Mouse (Mus musculus): ENCODE results near the gene Iqcd.

Iqcd gene

DNA sequence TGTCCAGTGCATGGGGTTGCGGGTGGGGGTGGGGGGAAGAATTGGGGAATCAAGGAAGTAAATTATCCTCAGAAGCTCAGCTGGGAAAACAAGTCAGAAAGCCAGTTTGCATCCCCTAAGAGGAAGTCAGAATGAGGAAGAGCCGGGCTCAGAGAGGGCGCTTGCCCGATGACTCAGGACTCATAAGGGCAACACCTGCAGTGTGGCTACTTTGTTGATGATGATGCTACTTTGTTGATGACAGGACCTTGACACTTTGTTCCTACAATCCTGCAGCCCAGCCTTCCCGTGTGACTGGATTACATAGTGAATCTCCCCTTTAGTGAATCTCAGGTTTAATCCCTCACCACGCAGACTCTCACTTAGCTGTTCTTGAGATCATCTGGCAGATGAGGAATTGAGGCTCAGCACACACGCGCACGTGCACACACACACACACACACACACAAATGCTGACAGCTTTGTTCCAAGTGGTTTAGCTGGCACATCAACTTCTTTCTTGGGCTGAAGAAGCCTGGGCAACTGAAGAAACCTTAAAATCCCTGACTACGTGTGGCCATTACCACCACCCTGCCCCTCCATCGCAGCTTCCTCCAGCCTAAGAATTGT lies 18.4 kb upstream of the Iqcd start:
- ATAC-seq (ENCODE audit: insufficient number of reproducible peaks, low FRiP score, low TSS enrichment) = no peak

DNA sequence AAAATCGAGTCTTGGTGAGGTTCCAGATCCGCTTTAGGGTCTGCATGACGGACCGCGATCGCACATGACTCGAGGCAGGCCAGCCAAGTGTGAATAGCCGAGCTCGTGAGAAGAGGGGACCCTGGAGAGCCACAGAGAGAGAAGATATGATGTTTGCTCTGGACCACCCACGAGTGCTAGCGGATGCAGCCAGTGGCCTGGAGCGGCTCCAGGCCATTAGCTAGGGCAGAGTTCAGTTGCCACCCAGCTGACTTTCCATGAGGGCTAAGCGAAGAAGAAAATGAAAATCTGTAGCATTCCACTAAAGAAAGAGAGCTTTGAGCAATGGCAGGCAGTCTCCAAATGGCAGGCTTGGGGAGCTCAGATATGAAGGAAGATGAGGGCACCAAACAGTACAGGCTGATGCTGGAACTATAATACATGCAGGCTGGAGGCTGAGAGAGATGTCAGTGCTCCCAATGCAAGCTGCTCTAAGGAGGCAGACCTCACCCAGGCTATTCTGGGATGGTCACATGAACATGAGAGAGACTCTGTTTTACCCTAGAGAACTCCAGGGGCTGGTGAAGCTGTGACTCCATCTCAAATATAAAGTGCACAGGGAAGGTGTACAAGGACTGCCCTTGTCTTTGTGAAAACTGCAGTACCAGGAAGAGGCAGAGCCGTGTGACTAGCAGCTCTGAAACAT lies 17.6 kb upstream of the Iqcd start:
- ATAC-seq (ENCODE audit: insufficient number of reproducible peaks, low FRiP score, low TSS enrichment) = no peak

DNA sequence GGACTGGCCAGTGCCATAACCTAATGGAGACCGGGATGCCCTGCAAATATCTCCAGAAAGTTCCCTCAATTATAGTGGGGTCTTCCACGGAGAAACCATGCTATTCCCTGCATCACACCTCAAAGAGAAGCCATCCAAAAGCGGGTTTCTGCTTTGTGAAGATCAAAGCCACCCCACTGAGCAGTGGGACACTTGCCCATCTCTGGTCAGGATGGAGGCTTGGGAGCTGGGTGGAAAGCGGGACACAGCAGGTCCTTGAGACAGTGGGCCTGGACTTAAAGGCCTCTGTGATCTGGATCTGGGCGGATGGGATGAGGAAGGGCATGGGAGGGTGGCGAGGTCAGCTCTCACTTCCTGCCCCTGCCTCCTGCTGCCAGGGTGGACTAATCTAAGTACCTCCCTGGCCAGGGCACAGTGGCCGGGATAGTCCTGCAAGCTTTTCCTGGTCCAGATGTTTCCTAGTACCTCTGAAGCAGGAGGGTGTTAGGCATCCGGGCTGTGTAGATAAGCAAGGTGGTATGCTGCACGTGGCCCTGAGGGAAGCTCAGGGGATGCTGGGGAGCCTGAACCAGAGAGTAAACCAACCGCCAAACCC lies 14.2 kb upstream of the Iqcd start:
- no peak for ATAC-seq (ENCODE audit: insufficient number of reproducible peaks, low FRiP score, low TSS enrichment)

- no peak for ATAC-seq (ENCODE audit: insufficient number of reproducible peaks, low FRiP score, low TSS enrichment)
Measured at GRCm38 (mm10) chr5:120576781-120577301, 12.0 kb upstream of the Iqcd start.

DNA sequence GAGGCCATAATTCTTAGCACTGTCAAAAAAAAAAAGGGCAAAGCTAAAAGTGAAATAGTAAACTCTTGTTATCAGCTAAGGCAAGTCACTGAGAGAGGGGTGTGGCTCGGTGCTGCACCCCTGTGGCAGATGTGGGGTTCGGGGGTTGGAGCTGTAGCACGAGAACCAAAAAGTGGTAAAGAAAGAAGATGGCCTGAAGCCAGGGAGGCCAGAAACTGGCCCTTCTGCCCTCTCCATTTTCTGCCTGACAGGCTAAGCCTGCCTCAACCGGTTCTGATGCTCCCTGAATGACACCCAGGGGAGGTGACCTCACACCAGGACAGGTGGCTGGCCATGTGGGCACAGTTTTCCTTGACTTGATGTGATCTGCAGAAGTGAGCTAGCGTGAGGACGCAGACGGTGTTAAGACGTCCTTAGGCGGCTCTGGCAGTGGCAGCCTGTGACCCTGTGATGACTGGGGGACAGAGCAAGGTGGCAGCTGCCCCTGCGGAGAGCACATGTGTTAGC lies 10.8 kb upstream of the Iqcd start:
- no peak for ATAC-seq (ENCODE audit: insufficient number of reproducible peaks, low FRiP score, low TSS enrichment)

GRCm38 (mm10) chr5:120578504-120579081 lies 10.2 kb upstream of the Iqcd start:
- no peak for ATAC-seq (ENCODE audit: insufficient number of reproducible peaks, low FRiP score, low TSS enrichment)

DNA sequence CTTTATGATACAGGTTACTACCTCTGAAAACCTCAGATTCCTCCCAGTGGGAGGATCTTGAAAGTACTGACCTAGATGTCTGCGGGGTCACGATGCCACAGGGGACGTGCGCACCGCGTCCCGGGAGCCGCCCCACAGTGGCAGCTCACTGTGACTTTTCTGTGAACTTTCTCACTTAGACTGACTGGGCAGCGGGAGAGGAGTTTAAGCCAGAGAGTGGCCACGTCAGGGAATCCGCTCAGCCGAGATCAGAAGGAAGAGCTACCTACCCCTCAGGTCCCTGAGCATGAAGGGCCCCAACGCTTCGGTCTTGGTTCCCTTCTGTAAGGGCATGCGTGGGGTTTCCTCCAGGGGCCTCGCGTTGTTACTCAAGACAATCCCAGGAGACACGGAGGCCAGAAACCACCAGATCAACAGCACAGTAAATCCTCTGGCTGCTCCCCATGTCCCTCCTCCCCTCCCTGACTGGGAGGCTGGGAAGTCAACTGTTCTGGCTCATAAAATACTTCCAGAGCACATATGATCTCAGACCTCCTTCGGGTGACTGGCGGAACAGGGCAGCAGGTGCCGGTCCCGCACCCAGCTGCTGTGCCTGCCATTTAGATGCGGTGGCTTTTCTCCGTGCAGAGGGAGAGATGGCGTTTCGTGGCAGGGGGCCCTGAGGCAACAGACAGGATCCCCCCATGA lies 9.5 kb upstream of the Iqcd start:
- ATAC-seq (ENCODE audit: insufficient number of reproducible peaks, low FRiP score, low TSS enrichment) = peak; percentile 47; the same call in 1 of the 2 replicates

DNA sequence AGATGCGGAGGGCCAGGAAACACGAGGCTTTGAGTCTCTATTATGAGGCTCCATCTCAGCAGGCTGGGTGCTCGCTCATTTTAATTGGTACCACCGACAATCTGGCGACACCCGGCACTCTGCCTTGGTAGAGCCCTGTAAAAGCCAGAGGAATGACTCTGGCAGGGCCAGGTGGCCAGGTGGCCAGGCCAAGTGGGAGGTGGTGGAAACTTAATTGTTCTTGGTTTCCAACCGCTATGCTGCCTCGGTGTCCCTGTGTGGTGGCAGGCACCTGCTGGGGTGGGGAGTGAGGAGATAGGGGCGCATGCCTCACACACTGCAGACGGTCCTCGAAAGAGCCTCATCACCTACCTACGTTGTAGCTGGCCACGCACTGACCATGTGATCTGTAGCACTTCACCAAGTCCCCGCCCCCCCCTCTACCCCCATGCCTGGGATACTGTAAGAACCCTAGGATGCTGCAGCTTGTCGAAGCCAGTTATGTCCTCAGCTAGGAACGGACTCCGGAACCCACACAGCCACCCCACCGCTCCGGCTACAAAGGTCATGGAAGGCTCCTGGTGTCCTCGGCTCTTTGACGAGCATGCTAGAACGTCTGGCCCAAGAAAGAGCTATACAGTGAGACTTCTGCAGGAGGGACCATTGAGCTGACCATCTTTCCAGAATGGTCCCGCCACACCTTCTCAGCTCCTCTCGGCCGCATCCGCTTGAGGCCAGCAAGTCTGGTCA lies 8.8 kb upstream of the Iqcd start:
- peak; percentile 49; the same call in 1 of the 2 replicates for ATAC-seq (ENCODE audit: insufficient number of reproducible peaks, low FRiP score, low TSS enrichment)

- ATAC-seq (ENCODE audit: insufficient number of reproducible peaks, low FRiP score, low TSS enrichment) = no peak
Measured at GRCm38 (mm10) chr5:120582002-120582401, 6.8 kb upstream of the Iqcd start.

DNA sequence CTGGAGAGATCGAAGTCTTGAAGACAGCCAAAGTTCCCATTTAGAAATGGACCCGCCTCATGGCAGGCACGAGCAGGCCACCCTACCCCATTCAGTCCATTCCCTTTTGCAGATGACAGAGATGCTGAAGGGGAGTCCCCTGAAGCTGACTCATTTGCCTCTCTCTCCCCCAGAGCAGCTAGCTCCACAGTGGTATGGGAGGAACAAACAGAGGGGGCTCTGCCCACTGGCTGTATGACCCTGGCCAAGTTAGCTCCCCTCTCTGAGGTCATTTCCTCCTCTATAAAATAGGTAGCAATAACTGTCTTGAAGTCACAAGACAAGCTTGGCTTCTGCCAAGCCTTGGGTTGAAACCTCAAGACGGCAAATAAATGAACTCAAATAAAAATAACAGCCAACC lies 5.3 kb upstream of the Iqcd start:
- no peak for ATAC-seq (ENCODE audit: insufficient number of reproducible peaks, low FRiP score, low TSS enrichment)

DNA sequence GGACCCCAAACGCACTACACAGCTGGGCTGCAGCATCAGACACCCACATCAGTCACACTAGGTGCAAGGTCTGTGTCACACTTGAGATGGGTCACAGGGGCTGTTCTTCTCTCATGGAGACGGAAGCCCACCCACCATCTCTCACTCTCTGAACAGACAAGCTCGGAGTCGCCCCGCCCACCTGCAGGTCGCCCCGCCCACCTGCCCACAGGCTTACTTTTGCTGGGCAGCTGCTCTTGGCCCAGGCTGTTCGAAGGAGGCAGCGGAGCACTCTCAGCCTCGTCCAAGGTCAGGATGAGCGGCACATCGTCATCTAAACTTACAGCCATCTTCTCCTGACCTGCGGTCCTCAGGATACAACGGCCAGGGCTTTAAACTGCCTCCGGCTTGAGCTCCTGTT lies 3.8 kb upstream of the Iqcd start:
- no peak for ATAC-seq (ENCODE audit: insufficient number of reproducible peaks, low FRiP score, low TSS enrichment)

DNA sequence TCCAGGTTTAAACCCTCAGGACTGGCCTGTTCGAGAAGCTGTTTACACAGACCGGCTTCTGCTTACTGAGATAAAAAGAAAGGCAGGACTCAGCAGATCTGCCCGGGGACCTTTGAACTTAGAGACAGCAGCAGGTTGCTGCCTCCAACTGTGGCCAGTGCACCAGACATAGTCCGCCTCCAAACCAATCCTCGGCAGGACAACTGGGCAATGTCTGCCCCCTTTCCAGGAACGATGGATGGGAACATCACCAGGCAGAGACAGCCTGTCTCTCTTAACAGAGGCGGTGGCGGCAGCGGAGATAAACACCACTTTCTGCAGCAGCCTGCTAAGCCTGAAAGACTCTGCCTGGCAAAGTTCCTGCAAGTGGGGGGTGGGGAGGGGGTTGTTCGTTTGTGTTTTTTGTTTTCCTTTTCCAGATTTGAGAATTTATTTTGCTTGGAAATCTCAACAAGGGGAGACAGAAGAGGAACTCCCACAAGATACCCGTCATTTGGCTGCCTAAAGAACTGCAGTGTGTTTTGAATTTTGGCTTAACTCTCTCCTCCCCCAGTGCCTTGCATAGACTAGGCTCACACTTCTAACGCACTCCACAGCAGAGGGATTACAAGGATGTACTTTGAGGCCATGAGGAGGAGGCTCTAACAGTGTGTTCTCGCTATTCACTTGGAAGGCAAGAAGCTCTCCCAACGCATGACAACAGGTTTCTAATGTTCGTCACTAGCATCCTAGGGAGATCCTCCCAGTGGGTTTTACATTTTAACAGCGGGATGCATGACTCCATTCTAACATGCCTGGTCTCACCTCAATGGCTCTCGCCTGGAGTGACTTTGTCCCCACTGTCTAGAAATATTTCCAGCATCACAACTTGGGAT lies 1.8 kb upstream of the Iqcd start:
- ATAC-seq (ENCODE audit: insufficient number of reproducible peaks, low FRiP score, low TSS enrichment) = no peak

DNA sequence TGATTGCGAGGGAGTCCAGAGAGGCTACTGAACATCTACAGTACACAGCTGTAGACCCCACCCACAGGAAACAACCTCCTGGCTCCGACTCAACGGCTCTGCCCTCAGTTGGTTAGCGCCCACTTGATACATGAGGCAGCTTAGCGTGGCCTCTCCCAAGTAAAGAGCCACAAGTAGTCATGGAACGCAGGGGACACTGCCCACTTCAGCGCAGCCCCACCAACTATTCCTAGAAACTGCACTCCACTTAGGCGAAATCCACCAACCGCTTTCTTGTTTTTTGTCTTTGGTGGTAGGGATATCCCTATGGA lies 1.2 kb upstream of the Iqcd start:
- no peak for ATAC-seq (ENCODE audit: insufficient number of reproducible peaks, low FRiP score, low TSS enrichment)

GRCm38 (mm10) chr5:120587940-120588568 lies 762 bp upstream of the Iqcd start:
- ATAC-seq (ENCODE audit: insufficient number of reproducible peaks, low FRiP score, low TSS enrichment) = 0 out of 2 replicates have a peak, but pooled peaks have one; percentile 3

DNA sequence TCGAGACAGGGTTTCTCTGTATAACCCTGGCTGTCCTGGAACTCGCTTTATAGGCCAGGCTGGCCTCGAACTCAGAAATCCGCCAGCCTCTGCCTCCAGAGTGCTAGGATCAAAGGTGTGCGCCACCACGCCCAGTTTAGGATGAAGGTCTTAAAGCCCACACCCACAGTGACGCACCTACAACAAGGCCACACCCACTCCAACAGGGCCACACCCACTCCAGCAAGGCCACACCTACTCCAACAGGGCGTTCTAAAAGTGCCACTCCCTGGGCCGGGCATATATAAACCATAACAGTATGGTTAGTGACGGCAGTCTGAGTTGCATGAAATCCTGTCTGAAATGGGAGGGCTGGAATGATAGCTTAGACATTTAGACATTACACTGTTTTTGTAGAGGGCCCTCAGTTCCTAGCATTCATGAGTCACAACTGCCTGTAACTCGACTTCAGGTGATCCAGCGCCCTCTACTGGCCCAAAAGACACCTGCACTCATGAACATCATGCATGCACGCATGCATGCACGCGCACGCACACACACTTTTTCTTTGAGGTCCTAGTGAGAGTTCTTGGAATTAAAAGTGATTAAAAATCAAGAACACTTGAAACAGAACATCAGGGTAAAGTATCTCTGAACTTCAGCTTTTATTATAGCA lies 1.7 kb downstream of the Iqcd start:
- no peak for ATAC-seq (ENCODE audit: insufficient number of reproducible peaks, low FRiP score, low TSS enrichment)

DNA sequence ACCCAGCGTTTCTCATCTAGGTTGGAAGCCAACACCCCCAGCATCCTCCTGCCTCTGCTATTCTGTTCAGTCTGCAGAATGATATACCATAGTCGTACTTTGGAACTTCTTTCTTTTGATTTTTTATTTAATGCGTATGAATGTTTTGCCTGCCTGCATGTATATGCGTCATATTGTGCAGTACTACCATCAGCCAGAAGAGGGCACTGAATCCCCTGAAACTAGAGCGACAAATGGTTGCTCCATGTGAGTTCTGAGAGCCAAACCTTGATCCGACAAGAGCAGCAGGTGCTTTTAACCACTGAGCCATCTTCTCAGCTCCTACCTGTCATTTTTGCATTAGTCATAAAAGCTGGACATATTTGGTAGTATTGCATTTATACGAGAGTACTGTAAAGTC lies 3.3 kb downstream of the Iqcd start:
- no peak for ATAC-seq (ENCODE audit: insufficient number of reproducible peaks, low FRiP score, low TSS enrichment)

- ATAC-seq (ENCODE audit: insufficient number of reproducible peaks, low FRiP score, low TSS enrichment) = no peak
Measured at GRCm38 (mm10) chr5:120594485-120594884, 5.7 kb downstream of the Iqcd start.

GRCm38 (mm10) chr5:120599625-120600024 lies 10.8 kb downstream of the Iqcd start:
- no peak for ATAC-seq (ENCODE audit: insufficient number of reproducible peaks, low FRiP score, low TSS enrichment)

All from cerebellum, adult (tissue).